ENCODE assay signal across 22 mouse cellular contexts in genomic region chr16:22396420-22396819, GRCm38 (mm10). TPM values are rescaled to one million over a fixed set of nuclear protein-coding genes. Genes with fewer than 3 reads are reported as not detected.
DNase-seq lines count a peak whose midpoint lies in the region; ATAC-seq and TF ChIP-seq lines count a peak whose summit lies in the region.
"Had no signal": no experiment of that assay in that cellular context is flagged by ENCODE, and none has a peak within 500 bp of the region (broad histone marks: within the 10 kb centered on the region; RNA-seq: fewer than 3 reads in every experiment).

No protein-coding gene starts in this region.

- no peak for DNase-seq in limb, embryonic 11.5 days (ENCODE audit: low spot score)
- no peak for DNase-seq in limb, embryonic 10.5 days (ENCODE audit: low spot score)
- DNase-seq in lung, postnatal 10 days, result peak; percentile 27
- DNase-seq in lung, adult 2 months, result no peak
- peak; percentile 11 for DNase-seq in lung, postnatal 14 days
- no peak for DNase-seq in right cerebral cortex, postnatal 4 days
- DNase-seq in left cerebral cortex, postnatal 36 days (ENCODE audit: low spot score in 2 of 2), result no peak
- DNase-seq: adrenal gland, postnatal 10 days; cerebellum, adult 11-12 months; cerebellum, adult 9-10 months; cerebellum, postnatal 25 days; gastrocnemius, adult 2 months; gastrocnemius, postnatal 25 days had no signal

- H3K4me2 ChIP-seq in limb, embryonic 11.5 days (ENCODE audit: low read depth, severe bottlenecking), result no peak overlapping the region
- no peak overlapping the region for H3K4me2 ChIP-seq in embryonic facial prominence, embryonic 15.5 days (replicated peaks)
- H3K4me2 ChIP-seq: embryonic facial prominence, embryonic 13.5 days; heart, embryonic 12.5 days; hindbrain, embryonic 14.5 days had no signal

- H3K4me1 ChIP-seq in limb, embryonic 11.5 days (ENCODE audit: control insufficient read depth, insufficient read depth, low read length), result no peaks in the 10 kb centered on the region
- no peaks in the 10 kb centered on the region; the same call in 1 of the 2 replicates for H3K4me1 ChIP-seq in limb, embryonic 10.5 days
- H3K4me1 ChIP-seq in lung, adult 2 months (ENCODE audit: control insufficient read depth, insufficient read depth, low read length), result no peaks in the 10 kb centered on the region
- no peaks in the 10 kb centered on the region for H3K4me1 ChIP-seq in embryonic facial prominence, embryonic 15.5 days
- H3K4me1 ChIP-seq: embryonic facial prominence, embryonic 13.5 days; heart, embryonic 12.5 days; hindbrain, embryonic 10.5 days had no signal

- no peak overlapping the region for H3K9ac ChIP-seq in limb, embryonic 11.5 days (ENCODE audit: low read length)
- no peak overlapping the region for H3K9ac ChIP-seq in embryonic facial prominence, embryonic 15.5 days
- H3K9ac ChIP-seq: embryonic facial prominence, embryonic 13.5 days; heart, embryonic 12.5 days; hindbrain, embryonic 14.5 days had no signal

- 87% methylated on average over 8 of the region's 8 CpGs for WGBS in limb, embryonic 11.5 days
- WGBS in limb, embryonic 10.5 days, result 83% methylated on average over 8 of the region's 8 CpGs
- WGBS in lung, adult 2 months, result 66% methylated on average over 8 of the region's 8 CpGs
- WGBS in embryonic facial prominence, embryonic 15.5 days, result 56% methylated on average over 8 of the region's 8 CpGs

- no peak for TF ChIP-seq POLR2A in lung, adult 2 months (IDR thresholded peaks at IDR 0.05; ENCODE audit: borderline replicate concordance, extremely low read depth, low read depth, low read length)

- intact Hi-C loops in left cerebral cortex, postnatal 36 days (cut with DNase I), result no loop called here

- ATAC-seq in limb, embryonic 11.5 days (ENCODE audit: insufficient number of reproducible peaks, low FRiP score, low TSS enrichment, low read depth), result peak; percentile 35; the same call in 1 of the 2 replicates
- ATAC-seq in embryonic facial prominence, embryonic 15.5 days (ENCODE audit: insufficient number of reproducible peaks, low FRiP score, low TSS enrichment, low read depth), result peak; percentile 39; the same call in 1 of the 2 replicates
- ATAC-seq: forebrain, embryonic 14.5 days had no signal

- no peak for TF ChIP-seq CTCF in lung, adult 2 months (IDR thresholded peaks at IDR 0.05; ENCODE audit: insufficient read depth, low read length)

- H3K27me3 ChIP-seq in limb, embryonic 11.5 days (ENCODE audit: control insufficient read depth, insufficient read depth, low read length), result no peaks in the 10 kb centered on the region
- H3K27me3 ChIP-seq in limb, embryonic 10.5 days (ENCODE audit: low read depth, poor library complexity, severe bottlenecking), result no peaks in the 10 kb centered on the region
- no peaks in the 10 kb centered on the region for H3K27me3 ChIP-seq in embryonic facial prominence, embryonic 15.5 days
- H3K27me3 ChIP-seq: embryonic facial prominence, embryonic 13.5 days; heart, embryonic 12.5 days had no signal

- no peaks in the 10 kb centered on the region for H3K9me3 ChIP-seq in limb, embryonic 11.5 days (ENCODE audit: control insufficient read depth, low read length)
- H3K9me3 ChIP-seq in limb, embryonic 10.5 days (replicated peaks), result no peaks in the 10 kb centered on the region
- H3K9me3 ChIP-seq in embryonic facial prominence, embryonic 15.5 days (replicated peaks), result no peaks in the 10 kb centered on the region
- H3K9me3 ChIP-seq: embryonic facial prominence, embryonic 13.5 days; forebrain, embryonic 10.5 days; G1E; heart, embryonic 12.5 days; hindbrain, embryonic 10.5 days had no signal

- H3K27ac ChIP-seq in limb, embryonic 11.5 days (replicated peaks; ENCODE audit: low read depth, low read length), result no peak overlapping the region
- H3K27ac ChIP-seq in limb, embryonic 10.5 days, result no peak overlapping the region
- H3K27ac ChIP-seq in embryonic facial prominence, embryonic 15.5 days (replicated peaks), result no peak overlapping the region
- H3K27ac ChIP-seq: embryonic facial prominence, embryonic 13.5 days; forebrain, embryonic 10.5 days; gastrocnemius, adult 2 months; hindbrain, embryonic 10.5 days; hindbrain, embryonic 14.5 days had no signal

- no peak overlapping the region for H3K4me3 ChIP-seq in limb, embryonic 11.5 days (ENCODE audit: low read depth, low read length)
- H3K4me3 ChIP-seq in limb, embryonic 10.5 days, result no peak overlapping the region
- H3K4me3 ChIP-seq in lung, adult 2 months (replicated peaks; ENCODE audit: extremely low read depth, low read depth, low read length), result no peak overlapping the region
- H3K4me3 ChIP-seq in embryonic facial prominence, embryonic 15.5 days (replicated peaks), result no peak overlapping the region
- H3K4me3 ChIP-seq: embryonic facial prominence, embryonic 13.5 days; erythroblast, embryonic 14.5 days; forebrain, embryonic 10.5 days; gastrocnemius, adult 2 months; heart, embryonic 12.5 days; hindbrain, embryonic 10.5 days had no signal

- H3K36me3 ChIP-seq in limb, embryonic 11.5 days (ENCODE audit: control insufficient read depth, insufficient read depth, low read length), result peaks cover 4% of the 10 kb centered on the region; the same call in 1 of the 2 replicates
- peaks cover 98% of the 10 kb centered on the region for H3K36me3 ChIP-seq in limb, embryonic 10.5 days
- peaks cover 19% of the 10 kb centered on the region; the same call in 1 of the 2 replicates for H3K36me3 ChIP-seq in embryonic facial prominence, embryonic 15.5 days

RNA-seq across cellular contexts. Expression of gene Etv5, which starts 43.1 kb away (rescaled TPM):
- polyA plus RNA-seq in limb, embryonic 11.5 days (2014; fragmentation: Nextera tagmentation; extraction: Ambion mirVana), result 52.7 and 61.1 TPM in 2 replicates
- 66.8 and 74.3 TPM in 2 replicates for polyA plus RNA-seq in limb, embryonic 10.5 days (2016; fragmentation: Nextera tagmentation; extraction: Ambion mirVana)
- 88.0 and 92.8 TPM in 2 replicates for polyA plus RNA-seq in lung, adult 2 months (2012; rRNA removed)
- 30.7 and 31.8 TPM in 2 replicates for polyA plus RNA-seq in embryonic facial prominence, embryonic 15.5 days (2015; fragmentation: Nextera tagmentation; extraction: Ambion mirVana)
- 10 to 100 TPM; 81.8 to 87.0 TPM for total RNA-seq in left cerebral cortex, postnatal 36 days (2021)

Comparison
In these comparisons a context has a peak if more than half of its experiments do, and no peak if none do; other contexts are left out.
1. DNase-seq: peak in lung, postnatal 10 days (single experiment) and lung, postnatal 14 days (single experiment); none in limb, embryonic 11.5 days (single experiment), limb, embryonic 10.5 days (single experiment), lung, adult 2 months (single experiment), right cerebral cortex, postnatal 4 days (single experiment) and left cerebral cortex, postnatal 36 days (0 of 2).